Mouse (Mus musculus) neural tube, embryonic 13.5 days (tissue): ENCODE measurements around the gene Kcnn4. TPM values are rescaled to one million over a fixed set of nuclear protein-coding genes. Genes with fewer than 3 reads are reported as not detected.
A peak's percentile ranks its signal among the peaks of the same experiment; 100 is the strongest.

ENCODE experiments used
- ATAC-seq: fragments of 200-750 bp; cut with Nextera tagmentation; 2 replicates; pipeline ENCODE4 v1.8.0; 2017; ENCODE audit warnings: low read depth, mild to moderate bottlenecking, moderate TSS enrichment, moderate library complexity
- H3K27ac ChIP-seq: fragments of 300-500 bp; sonication (generic); replicated peaks from 2 replicates; pipeline ENCODE4 v1.5.1; 2015; ENCODE audit warnings: moderate library complexity, mild to moderate bottlenecking, inconsistent platforms
- H3K27me3 ChIP-seq: fragments of 300-500 bp; sonication (generic); 2 replicates; pipeline ENCODE4 v1.6.1; 2015; ENCODE audit warnings: mild to moderate bottlenecking, inconsistent platforms
- H3K36me3 ChIP-seq: fragments of 300-500 bp; sonication (generic); 2 replicates; pipeline ENCODE4 v1.6.1; 2015; ENCODE audit warnings: mild to moderate bottlenecking, inconsistent platforms
- H3K4me1 ChIP-seq: fragments of 300-500 bp; sonication (generic); replicated peaks from 2 replicates; pipeline ENCODE4 v1.6.1; 2015; ENCODE audit warnings: inconsistent platforms
- H3K4me2 ChIP-seq: fragments of 300-500 bp; sonication (generic); 2 replicates; pipeline ENCODE4 v1.6.1; 2015; ENCODE audit warnings: inconsistent platforms, mild to moderate bottlenecking, moderate library complexity
- H3K4me3 ChIP-seq: fragments of 300-500 bp; sonication (generic); 2 replicates; pipeline ENCODE4 v1.5.1; 2015; ENCODE audit warnings: mild to moderate bottlenecking, inconsistent platforms
- H3K9ac ChIP-seq: fragments of 300-500 bp; sonication (generic); 2 replicates; pipeline ENCODE4 v1.6.1; 2015; ENCODE audit warnings: moderate library complexity, mild to moderate bottlenecking, inconsistent platforms
- H3K9me3 ChIP-seq: fragments of 300-500 bp; sonication (generic); 2 replicates; pipeline ENCODE4 v1.6.1; 2016; ENCODE audit warnings: inconsistent platforms
- WGBS: fragments of 180-500 bp; shearing (Covaris S2); methylation state at CpG from one replicate; pipeline ENCODE4 v1.1.7; 2015; 5-methylcytosine and 5-hydroxymethylcytosine counted together
- polyA plus RNA-seq: library from polyadenylated mRNA; unstranded; fragments of >200 nt; fragmentation: Nextera tagmentation; extraction: Ambion mirVana; gene quantifications from 2 replicates; pipeline ENCODE4 v1.2.1, GENCODE M21; 2015

The Kcnn4 gene
- polyA plus RNA-seq, 1 experiment from 2014 or later = 2.2 TPM

DNA sequence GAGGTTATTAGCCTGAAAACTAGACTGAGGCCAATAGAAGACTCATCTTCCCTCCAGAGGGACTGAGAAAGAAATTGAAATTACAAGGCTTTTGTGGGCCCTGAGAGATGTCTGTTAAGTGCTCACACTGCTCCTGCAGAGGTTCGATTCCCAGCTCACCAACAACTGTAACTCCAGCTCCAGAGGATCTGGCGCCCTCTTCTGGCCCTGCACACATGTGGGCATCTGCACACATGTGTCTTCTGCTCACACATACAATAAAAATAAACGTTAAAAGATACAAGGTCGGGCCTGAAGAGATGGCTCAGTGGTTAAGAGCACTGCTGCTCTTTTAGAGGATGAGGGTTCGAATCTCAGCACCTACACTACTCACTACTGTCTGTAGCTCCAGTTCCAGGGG is 23.6 kb upstream of the Kcnn4 start:
- no peak for ATAC-seq
- no peaks in the 10 kb centered on the region for H3K4me1 ChIP-seq
- H3K9me3 ChIP-seq = no peaks in the 10 kb centered on the region
- H3K4me3 ChIP-seq = no peak overlapping the region
- H3K9ac ChIP-seq = no peak overlapping the region
- 69% methylated on average over 5 of the region's 5 CpGs for WGBS
- H3K27me3 ChIP-seq = peaks cover 5% of the 10 kb centered on the region; the same call in 1 of the 2 replicates
- H3K36me3 ChIP-seq = no peaks in the 10 kb centered on the region
- no peak overlapping the region for H3K4me2 ChIP-seq
- no peak overlapping the region for H3K27ac ChIP-seq

DNA sequence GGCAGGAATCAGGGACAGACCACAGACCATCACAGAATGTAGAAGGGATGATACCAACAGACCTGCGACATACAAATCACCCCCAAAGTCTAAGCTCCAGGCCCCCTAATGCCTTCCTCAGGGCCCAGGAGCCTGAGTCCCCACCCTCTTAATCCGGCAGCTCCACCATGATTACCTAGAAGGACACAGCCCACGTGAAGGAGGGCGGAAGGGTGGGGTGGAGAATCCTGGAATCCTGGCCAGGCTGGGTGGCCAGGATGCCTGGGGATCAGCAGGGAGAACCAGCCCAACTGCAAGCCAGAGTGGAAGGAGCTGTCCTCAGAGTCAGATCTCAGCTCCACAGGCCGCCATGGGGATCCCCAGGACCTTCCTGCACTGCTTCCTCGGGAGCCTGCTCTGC is 21.2 kb upstream of the Kcnn4 start, which contains the start of gene Lypd5:
Lypd5 (plus strand) TSS at position 301 of the 400 bp plus-strand sequence.
- H3K27ac ChIP-seq = no peak within 1 kb of the TSS
- H3K27me3 ChIP-seq = peaks cover 11% of the 10 kb centered on the region; the same call in 1 of the 2 replicates
- H3K4me1 ChIP-seq = no peaks in the 10 kb centered on the region
- H3K4me3 ChIP-seq = no peak within 1 kb of the TSS
- no peaks in the 10 kb centered on the region for H3K36me3 ChIP-seq
- WGBS = 44% methylated on average over 6 of the region's 6 CpGs
- H3K9me3 ChIP-seq = no peaks in the 10 kb centered on the region
- H3K4me2 ChIP-seq = no peak within 1 kb of the TSS
- ATAC-seq = no peak
- no peak within 1 kb of the TSS for H3K9ac ChIP-seq

DNA sequence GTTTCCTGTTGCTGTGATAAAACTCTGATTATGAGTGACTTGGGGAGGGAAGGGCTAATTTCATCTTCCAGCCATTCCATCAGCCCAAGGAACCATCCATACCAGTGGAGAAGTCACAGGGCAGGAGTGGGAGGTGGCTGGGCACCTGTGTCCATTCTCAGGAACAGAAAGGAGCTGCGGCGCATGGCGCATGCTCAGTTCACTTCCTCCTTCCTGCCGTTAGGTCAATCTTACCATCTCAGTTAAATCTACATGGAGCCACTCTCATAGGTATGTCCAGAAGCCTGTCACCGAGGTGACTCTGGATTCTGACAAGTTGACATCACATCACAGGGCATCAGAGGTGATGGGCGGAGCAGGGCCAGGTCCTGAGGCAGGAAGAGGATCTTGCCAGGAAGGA is 14.4 kb upstream of the Kcnn4 start:
- no peaks in the 10 kb centered on the region for H3K4me1 ChIP-seq
- ATAC-seq = no peak
- H3K9me3 ChIP-seq = 0 out of 2 replicates have a peak, but pooled peaks cover 6% of the 10 kb centered on the region
- no peak overlapping the region for H3K4me2 ChIP-seq
- H3K4me3 ChIP-seq = no peak overlapping the region
- no peak overlapping the region for H3K9ac ChIP-seq
- 88% methylated on average over 6 of the region's 6 CpGs for WGBS
- no peak overlapping the region for H3K27ac ChIP-seq
- H3K27me3 ChIP-seq = peaks cover 11% of the 10 kb centered on the region; the same call in 1 of the 2 replicates
- no peaks in the 10 kb centered on the region for H3K36me3 ChIP-seq

DNA sequence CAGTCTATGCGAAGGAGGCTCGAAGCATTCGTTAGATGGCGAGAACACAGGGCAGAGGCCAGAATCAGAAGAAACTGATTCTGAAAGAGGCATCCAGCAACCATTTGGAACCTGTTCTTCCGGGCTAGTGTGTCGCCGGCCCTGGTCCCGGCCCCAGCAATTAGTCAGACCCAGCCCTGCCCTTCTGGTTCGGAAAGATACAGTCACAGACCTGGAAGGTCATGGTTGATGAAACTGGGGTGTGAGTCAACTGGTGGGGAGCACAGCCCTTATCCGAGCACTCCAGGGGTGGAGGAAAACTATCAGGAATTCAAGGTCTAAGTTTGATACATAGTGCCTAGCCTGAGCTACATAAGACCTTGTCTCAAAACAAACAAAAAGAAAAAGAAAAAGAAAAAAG is 14.0 kb upstream of the Kcnn4 start:
- ATAC-seq = no peak
- WGBS = 83% methylated on average over 10 of the region's 10 CpGs

DNA sequence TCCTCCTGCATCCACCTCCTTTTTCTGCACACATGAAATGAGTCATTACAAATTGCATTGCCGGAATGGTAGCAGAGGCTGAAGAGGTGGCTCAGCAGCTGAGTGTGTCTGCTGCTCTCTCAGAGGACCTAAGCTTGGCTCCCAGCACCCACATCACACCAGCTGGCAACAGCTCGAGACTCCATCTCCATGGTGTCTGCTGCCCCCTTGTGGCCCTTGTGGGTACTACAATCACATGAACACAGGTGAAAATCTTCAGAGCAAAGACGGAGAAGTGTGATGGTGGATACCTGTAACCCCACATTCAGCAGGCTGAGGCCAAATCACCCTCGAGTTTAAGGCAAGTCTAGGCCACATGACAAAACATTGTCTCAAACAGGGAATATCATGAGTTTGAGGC is 12.2 kb upstream of the Kcnn4 start:
- no peaks in the 10 kb centered on the region for H3K36me3 ChIP-seq
- ATAC-seq = no peak
- WGBS = 58% methylated on average over 4 of the region's 4 CpGs
- H3K9me3 ChIP-seq = 0 out of 2 replicates have a peak, but pooled peaks cover 9% of the 10 kb centered on the region
- H3K9ac ChIP-seq = no peak overlapping the region
- H3K4me1 ChIP-seq = no peaks in the 10 kb centered on the region
- no peaks in the 10 kb centered on the region for H3K27me3 ChIP-seq
- H3K4me3 ChIP-seq = no peak overlapping the region
- H3K27ac ChIP-seq = no peak overlapping the region
- H3K4me2 ChIP-seq = no peak overlapping the region

More for the DNA sequence above, 14.0 kb upstream of the Kcnn4 start:
- H3K9ac ChIP-seq = no peak overlapping the region
- no peaks in the 10 kb centered on the region for H3K4me1 ChIP-seq
- no peak overlapping the region for H3K27ac ChIP-seq
- no peak overlapping the region for H3K4me2 ChIP-seq
- 0 out of 2 replicates have a peak, but pooled peaks cover 8% of the 10 kb centered on the region for H3K9me3 ChIP-seq
- no peaks in the 10 kb centered on the region for H3K36me3 ChIP-seq
- no peak overlapping the region for H3K4me3 ChIP-seq
- H3K27me3 ChIP-seq = peaks cover 10% of the 10 kb centered on the region; the same call in 1 of the 2 replicates

DNA sequence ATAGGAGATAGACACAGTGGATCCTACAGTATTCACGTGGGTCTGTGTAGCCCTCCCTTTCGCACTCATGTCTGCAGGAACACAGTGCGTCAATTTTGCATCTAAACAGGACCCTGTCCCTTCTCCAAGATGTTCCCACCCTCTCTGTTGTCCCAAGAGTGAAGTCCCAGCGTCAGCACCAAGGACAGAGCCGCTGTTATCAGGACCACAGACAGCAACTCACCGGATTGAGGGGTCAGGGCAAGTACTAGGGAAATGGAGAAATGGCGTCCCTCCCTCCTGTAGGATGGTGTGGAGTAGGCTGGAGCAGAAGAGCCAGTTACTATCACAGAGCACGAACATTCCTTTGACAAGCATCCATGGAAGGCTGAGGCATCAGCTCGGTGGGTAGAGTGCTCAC is 10.8 kb upstream of the Kcnn4 start:
- no peaks in the 10 kb centered on the region for H3K36me3 ChIP-seq
- no peak overlapping the region for H3K27ac ChIP-seq
- WGBS = 28% methylated on average over 9 of the region's 9 CpGs
- H3K9me3 ChIP-seq = 0 out of 2 replicates have a peak, but pooled peaks cover 9% of the 10 kb centered on the region
- no peaks in the 10 kb centered on the region for H3K27me3 ChIP-seq
- H3K4me3 ChIP-seq = no peak overlapping the region
- H3K4me2 ChIP-seq = no peak overlapping the region
- no peaks in the 10 kb centered on the region for H3K4me1 ChIP-seq
- ATAC-seq = no peak
- no peak overlapping the region for H3K9ac ChIP-seq

DNA sequence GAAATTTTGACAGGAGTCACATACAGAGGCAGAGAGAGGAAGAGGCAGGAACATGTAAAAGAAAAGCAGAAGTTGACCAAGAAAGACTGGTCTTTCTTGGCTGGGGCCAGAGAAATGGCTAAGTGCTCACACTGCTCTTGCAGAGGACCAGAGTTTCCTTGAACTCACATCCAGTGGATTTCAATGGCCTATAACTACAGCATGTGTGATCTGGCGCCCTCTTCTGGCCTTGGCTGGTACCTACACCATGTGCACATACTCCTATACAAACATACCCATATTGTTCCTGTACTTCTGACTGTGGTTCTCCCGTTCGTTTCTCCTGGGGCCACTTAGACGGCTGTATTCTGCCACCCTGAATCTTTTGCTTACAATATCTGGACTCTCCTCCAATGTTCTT is 9.1 kb upstream of the Kcnn4 start:
- Histone ChIP-seq H3K9ac (no peak overlapping the region), H3K27me3 (no peaks in the 10 kb centered on the region), H3K36me3 (no peaks in the 10 kb centered on the region), H3K4me1 (0 out of 2 replicates have a peak, but pooled peaks cover 3% of the 10 kb centered on the region), H3K9me3 (0 out of 2 replicates have a peak, but pooled peaks cover 9% of the 10 kb centered on the region), H3K4me3 (no peak overlapping the region), H3K27ac (no peak overlapping the region), H3K4me2 (no peak overlapping the region)
- no peak for ATAC-seq
- 66% methylated on average over 4 of the region's 4 CpGs for WGBS

DNA sequence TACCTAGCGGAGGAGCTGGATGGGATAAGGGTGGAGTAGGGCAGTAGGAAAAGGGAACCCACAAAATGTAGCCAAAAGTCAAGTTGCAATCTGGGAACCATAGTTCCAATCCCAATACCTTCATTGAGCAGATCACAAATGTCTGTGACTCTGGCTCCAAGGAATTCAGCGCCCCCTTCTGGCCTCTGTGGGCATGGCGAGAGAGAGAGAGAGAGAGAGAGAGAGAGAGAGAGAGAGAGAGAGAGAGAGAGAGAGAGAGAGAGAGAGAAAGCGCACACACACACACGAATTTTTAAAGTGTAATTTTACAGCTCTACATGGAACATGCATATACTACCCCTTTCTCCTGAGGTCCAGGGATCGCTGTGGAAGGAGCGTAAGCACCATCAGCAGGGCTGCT is 6.8 kb upstream of the Kcnn4 start:
- Histone ChIP-seq H3K9me3 (0 out of 2 replicates have a peak, but pooled peaks cover 3% of the 10 kb centered on the region), H3K36me3 (no peaks in the 10 kb centered on the region), H3K4me1 (0 out of 2 replicates have a peak, but pooled peaks cover 3% of the 10 kb centered on the region), H3K27ac (no peak overlapping the region), H3K4me3 (no peak overlapping the region), H3K27me3 (no peaks in the 10 kb centered on the region), H3K9ac (no peak overlapping the region), H3K4me2 (no peak overlapping the region)
- no peak for ATAC-seq
- 26% methylated on average over 7 of the region's 7 CpGs for WGBS

DNA sequence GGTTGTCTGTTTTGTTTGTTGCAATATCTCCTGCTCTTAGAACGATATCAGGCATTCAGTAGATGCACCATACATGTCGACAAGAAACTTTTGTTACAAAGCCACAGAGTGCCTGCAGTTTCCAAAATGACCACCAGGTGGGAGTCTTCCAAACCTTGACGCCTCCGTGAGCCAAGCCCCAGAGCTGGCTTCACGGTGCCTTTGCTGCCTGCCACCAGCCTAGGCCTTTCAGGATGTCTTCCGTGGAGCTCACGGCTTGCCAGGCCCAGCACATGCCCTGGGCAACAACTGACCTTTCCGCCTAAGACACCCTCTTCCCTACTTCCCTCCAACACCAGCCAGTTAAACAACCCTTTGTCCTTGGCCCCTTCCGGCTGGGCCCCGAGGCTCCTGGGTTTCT is 5.2 kb upstream of the Kcnn4 start:
- H3K36me3 ChIP-seq = no peaks in the 10 kb centered on the region
- 24% methylated on average over 10 of the region's 10 CpGs for WGBS
- peak overlapping the region; percentile 61 for H3K9ac ChIP-seq
- H3K27ac ChIP-seq = no peak overlapping the region
- no peak overlapping the region for H3K4me2 ChIP-seq
- ATAC-seq = peak; percentile 76; the same call in 1 of the 2 replicates
- 0 out of 2 replicates have a peak, but pooled peaks cover 3% of the 10 kb centered on the region for H3K9me3 ChIP-seq
- H3K27me3 ChIP-seq = no peaks in the 10 kb centered on the region
- H3K4me3 ChIP-seq = no peak overlapping the region
- peaks cover 5% of the 10 kb centered on the region; the same call in 1 of the 2 replicates for H3K4me1 ChIP-seq

DNA sequence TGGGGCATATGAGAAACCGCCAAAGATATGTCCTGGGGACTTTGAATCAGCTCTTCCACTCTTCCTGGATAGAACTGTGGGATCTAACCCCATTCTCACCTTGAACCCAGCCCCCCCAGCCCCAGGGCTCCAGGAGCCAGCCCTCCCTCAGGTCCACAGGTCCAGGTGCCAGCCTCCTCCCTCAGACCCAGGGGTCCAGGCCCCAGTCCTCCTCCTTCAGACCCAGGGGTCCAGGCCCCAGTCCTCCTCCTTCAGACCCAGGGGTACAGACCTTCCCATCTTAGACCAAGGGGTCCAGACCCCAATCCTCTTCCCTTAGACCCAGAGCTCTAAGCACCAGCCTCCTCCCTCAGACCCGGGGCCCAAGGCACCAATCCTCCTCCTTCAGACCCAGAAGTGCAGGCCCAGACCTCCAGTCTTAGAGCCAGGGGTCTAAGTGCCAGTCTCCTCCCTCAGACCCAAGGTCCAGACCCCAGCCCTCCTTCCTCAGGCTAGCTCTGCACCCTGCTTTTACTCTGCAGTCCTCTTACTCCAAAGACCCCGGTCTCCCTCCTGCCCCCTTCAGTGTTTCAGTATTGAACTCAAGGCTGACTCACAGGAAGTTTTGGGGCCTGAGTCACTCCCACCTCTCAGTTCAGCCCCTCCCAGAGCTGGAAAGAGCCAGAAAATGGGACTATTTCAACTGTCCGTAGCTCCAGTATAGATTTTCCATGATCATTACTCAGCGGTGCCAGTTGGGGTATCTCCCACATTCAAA is 4.6 kb upstream of the Kcnn4 start:
- Histone ChIP-seq H3K27ac (no peak overlapping the region), H3K4me3 (no peak overlapping the region), H3K9ac (peak overlapping the region; percentile 61), H3K36me3 (no peaks in the 10 kb centered on the region), H3K4me1 (peaks cover 11% of the 10 kb centered on the region; the same call in 1 of the 2 replicates), H3K4me2 (no peak overlapping the region), H3K27me3 (no peaks in the 10 kb centered on the region), H3K9me3 (0 out of 2 replicates have a peak, but pooled peaks cover 3% of the 10 kb centered on the region)
- ATAC-seq = peak; percentile 48
- WGBS = 83% methylated on average over 5 of the region's 5 CpGs

DNA sequence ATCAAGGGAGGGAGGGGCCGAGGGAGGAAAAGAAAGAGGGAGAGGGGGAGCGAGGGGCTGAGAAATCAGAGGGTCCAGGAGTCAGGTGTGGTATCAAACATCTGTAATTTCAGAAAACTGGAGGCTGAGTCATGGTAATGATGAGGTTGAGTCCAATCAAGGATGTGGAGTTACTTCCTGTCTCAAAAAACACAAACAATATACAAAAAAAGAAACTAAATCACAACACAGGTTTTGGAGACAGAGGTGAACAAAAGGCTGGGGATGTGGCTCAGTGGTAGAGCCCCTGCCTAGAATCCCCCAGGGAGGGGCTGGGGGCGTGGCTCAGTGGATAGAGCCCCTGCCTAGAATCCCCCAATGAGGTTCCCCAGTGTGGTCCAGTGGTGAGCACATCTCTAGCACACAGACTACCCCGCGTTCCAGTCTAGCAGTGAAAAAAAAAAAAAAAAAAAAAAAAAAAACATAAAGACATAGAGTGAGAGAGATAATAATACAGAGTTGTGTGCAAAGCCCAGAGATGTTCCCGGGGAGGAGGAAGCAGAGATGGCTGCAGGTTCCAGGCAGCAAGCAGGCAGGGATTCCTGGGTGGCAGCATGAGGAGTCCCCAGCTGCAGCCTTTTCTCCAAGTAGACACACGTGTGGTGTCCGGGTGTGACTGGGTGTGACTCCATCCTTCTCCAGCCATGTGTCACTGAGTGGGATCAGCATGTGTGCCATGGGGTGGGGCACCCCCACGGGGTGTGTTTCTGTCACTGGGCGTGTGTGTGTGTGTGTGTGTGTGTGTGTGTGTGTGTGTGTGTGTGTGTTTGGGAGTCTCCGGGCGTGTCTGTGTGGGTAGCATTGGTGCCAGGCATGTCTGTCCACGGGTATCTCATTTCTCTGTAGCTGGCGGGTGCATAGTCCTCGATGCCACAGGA is 3.1 kb upstream of the Kcnn4 start:
- Histone ChIP-seq H3K27me3 (no peaks in the 10 kb centered on the region), H3K4me1 (peaks cover 11% of the 10 kb centered on the region; the same call in 1 of the 2 replicates), H3K27ac (no peak overlapping the region), H3K4me2 (no peak overlapping the region), H3K9me3 (no peaks in the 10 kb centered on the region), H3K36me3 (no peaks in the 10 kb centered on the region), H3K4me3 (no peak overlapping the region), H3K9ac (no peak overlapping the region)
- 78% methylated on average over 15 of the region's 15 CpGs for WGBS
- ATAC-seq = no peak

DNA sequence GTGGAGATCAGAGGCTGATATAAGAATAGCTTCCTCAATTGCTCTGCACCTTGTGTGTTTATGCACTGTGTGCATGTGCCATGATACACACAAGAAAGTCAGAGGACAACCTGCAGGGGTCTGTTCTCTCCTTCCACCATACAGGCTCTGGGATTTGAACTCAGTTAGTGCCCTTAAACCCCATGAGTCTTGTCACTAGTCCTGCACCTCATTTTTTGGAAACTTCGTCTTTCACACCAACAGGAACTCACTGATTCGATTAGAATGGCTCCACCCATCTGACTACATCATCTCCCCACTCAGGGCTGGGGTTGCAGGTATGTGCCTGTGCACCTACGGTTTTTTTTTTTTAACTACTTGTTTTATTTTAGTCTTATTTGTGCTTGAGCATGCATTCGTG is 1.8 kb upstream of the Kcnn4 start:
- no peak for ATAC-seq
- no peak overlapping the region for H3K27ac ChIP-seq
- no peaks in the 10 kb centered on the region for H3K27me3 ChIP-seq
- H3K36me3 ChIP-seq = no peaks in the 10 kb centered on the region
- no peaks in the 10 kb centered on the region for H3K9me3 ChIP-seq
- H3K9ac ChIP-seq = no peak overlapping the region
- H3K4me2 ChIP-seq = no peak overlapping the region
- no peak overlapping the region for H3K4me3 ChIP-seq
- WGBS = 64% methylated on average over 4 of the region's 4 CpGs
- H3K4me1 ChIP-seq = peaks cover 20% of the 10 kb centered on the region
